Mouse (Mus musculus) cerebellum, adult 2 months (tissue): ENCODE measurements at regions not wholly inside any gene's neighbourhood (a gene's known extent, or its start where the extent isn't known, plus 50 kb on each side); places are given as distances from the start of the nearest gene placed in this dataset.

Experiments
- CTCF ChIP-seq: fragments of 200-500 bp; IDR thresholded peaks from 2 replicates; pipeline ENCODE4 v1.5.1; 2011; ENCODE audit warnings: low read depth, mild to moderate bottlenecking, control low read depth, low read length, moderate library complexity, borderline replicate concordance; ENCODE audit not compliant: insufficient read depth
- POLR2A ChIP-seq: fragments of 200-500 bp; IDR thresholded peaks from 2 replicates; pipeline ENCODE4 v1.6.1; 2011; ENCODE audit warnings: low read length, control low read depth, borderline replicate concordance; ENCODE audit not compliant: insufficient read depth

DNA sequence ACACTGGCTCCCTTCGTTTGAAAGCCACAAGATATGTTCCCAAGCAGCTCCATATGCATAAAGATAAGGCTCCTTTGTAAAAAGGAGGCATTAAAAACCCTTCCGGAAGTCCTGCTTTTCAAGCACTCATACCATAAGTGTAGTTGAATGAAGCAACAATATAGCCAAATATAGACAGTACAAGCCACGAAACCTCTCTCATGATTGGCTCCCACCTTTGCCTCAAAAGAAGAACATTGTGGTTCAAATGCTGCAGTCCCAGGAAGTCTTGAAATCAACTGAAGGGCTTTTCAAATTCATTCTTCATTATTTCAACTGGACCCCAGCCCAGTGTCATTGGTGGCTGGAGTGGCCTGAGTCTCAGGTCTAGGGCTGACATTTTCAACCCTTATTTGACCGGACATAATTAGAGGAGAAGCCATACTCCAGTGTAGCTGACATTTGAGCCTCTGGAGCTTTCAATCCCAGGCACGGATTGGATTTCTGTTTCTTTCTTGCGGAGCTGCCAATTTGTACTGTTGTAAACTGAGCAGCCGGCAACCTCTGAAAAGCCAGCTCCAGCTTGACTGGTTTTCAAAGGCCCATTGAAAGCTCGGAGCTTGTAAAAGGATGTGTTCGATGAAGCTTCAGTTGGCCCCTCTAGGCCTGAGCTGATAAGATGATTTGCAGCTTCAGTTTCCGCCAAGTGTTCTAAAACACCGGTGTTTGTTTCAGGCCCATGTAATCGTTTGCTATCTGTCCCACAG is 105.4 kb downstream of the Tmsb4x start:
- TF ChIP-seq POLR2A = no peak
- TF ChIP-seq CTCF = no peak
